Mouse (Mus musculus): ENCODE results near the gene Bag5. TPM values are rescaled to one million over a fixed set of nuclear protein-coding genes. Genes with fewer than 3 reads are reported as not detected.

The Bag5 gene
- polyA plus RNA-seq, 1 experiment from 2014 or later: 67.9 TPM

GRCm38 (mm10) chr12:111694271-111694781 lies 18.7 kb downstream of the Bag5 start:
- Histone ChIP-seq H3K9ac (peak overlapping the region; percentile 60), H3K9me3 (no peaks in the 10 kb centered on the region), H3K27ac (peak overlapping the region; percentile 93), H3K4me2 (peak overlapping the region; percentile 31), H3K36me3 (no peaks in the 10 kb centered on the region), H3K4me1 (replicated peaks) (peaks cover 71% of the 10 kb centered on the region), H3K4me3 (no peak overlapping the region), H3K27me3 (no peaks in the 10 kb centered on the region)
- peak; percentile 38 for ATAC-seq (ENCODE audit: low FRiP score)
- 3% methylated on average over 12 of the region's 12 CpGs for WGBS

- peaks cover 69% of the 10 kb centered on the region for H3K4me1 ChIP-seq (replicated peaks)
- 5% methylated on average over 18 of the region's 18 CpGs for WGBS
- peak overlapping the region; percentile 60 for H3K9ac ChIP-seq
- H3K4me3 ChIP-seq: no peak overlapping the region
- no peaks in the 10 kb centered on the region for H3K27me3 ChIP-seq
- ATAC-seq (ENCODE audit: low FRiP score): peak; percentile 84
- H3K36me3 ChIP-seq: no peaks in the 10 kb centered on the region
- H3K27ac ChIP-seq: peak overlapping the region; percentile 93
- no peaks in the 10 kb centered on the region for H3K9me3 ChIP-seq
- peak overlapping the region; percentile 31 for H3K4me2 ChIP-seq
Measured at GRCm38 (mm10) chr12:111693341-111694270, 19.5 kb downstream of the Bag5 start.

DNA sequence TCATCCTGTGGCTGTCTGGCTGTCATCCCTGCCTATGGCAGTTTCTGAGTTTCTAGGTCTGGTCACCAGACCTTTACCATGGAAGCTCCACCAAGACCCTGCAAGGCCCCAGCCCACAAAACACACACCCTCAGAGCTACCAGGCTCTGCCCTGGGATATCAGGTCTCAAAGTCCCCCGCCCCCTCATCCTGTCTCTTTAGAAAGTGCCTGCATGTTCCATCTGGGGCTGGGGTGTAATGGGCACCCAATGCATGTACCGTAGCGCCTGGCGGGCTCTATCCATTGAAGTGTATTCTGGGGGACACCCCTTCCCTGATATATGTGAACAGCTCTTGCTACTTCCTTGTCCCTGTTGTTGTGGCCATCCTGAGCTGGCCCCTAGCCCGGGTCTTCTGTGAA lies 20.2 kb downstream of the Bag5 start:
- no peaks in the 10 kb centered on the region for H3K36me3 ChIP-seq
- H3K4me1 ChIP-seq (replicated peaks): peaks cover 73% of the 10 kb centered on the region
- no peak for ATAC-seq (ENCODE audit: low FRiP score)
- H3K9me3 ChIP-seq: no peaks in the 10 kb centered on the region
- H3K9ac ChIP-seq: peak overlapping the region; percentile 60; the same call in 1 of the 2 replicates
- H3K4me2 ChIP-seq: no peak overlapping the region
- no peaks in the 10 kb centered on the region for H3K27me3 ChIP-seq
- 64% methylated on average over 5 of the region's 5 CpGs for WGBS
- no peak overlapping the region for H3K4me3 ChIP-seq
- peak overlapping the region; percentile 93 for H3K27ac ChIP-seq

GRCm38 (mm10) chr12:111691346-111691872 lies 21.6 kb downstream of the Bag5 start:
- Histone ChIP-seq H3K27me3 (no peaks in the 10 kb centered on the region), H3K27ac (peak overlapping the region; percentile 93), H3K9me3 (no peaks in the 10 kb centered on the region), H3K4me2 (no peak overlapping the region), H3K36me3 (no peaks in the 10 kb centered on the region), H3K4me1 (replicated peaks) (peaks cover 87% of the 10 kb centered on the region), H3K9ac (0 out of 2 replicates have a peak overlapping the region, but pooled peaks have one; percentile 24), H3K4me3 (no peak overlapping the region)
- 0% methylated on average over 4 of the region's 5 CpGs for WGBS
- 0 out of 2 replicates have a peak, but pooled peaks have one; percentile 18 for ATAC-seq (ENCODE audit: low FRiP score)

DNA sequence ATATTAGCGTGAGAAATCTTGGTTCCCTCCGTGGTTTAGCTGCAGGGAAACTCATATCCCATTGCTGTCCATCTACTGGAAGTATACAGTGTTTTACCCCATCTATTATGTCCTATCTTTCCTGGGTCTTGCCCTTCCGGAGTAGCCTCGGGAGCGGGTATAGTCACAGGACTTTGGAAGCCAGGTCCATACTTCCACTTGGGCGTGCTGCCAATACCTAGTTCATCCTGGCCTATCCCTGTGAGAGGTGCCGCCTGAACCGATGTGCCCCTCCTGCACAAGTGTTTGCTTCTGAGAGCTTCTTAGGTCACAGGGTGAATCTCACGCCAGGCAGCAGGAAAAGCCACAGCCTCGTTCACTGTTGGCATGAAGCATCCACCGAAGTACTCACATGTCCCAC lies 23.6 kb downstream of the Bag5 start:
- Histone ChIP-seq H3K36me3 (no peaks in the 10 kb centered on the region), H3K4me2 (no peak overlapping the region), H3K9me3 (no peaks in the 10 kb centered on the region), H3K27me3 (no peaks in the 10 kb centered on the region), H3K4me3 (no peak overlapping the region), H3K4me1 (replicated peaks) (peaks cover 68% of the 10 kb centered on the region), H3K27ac (no peak overlapping the region), H3K9ac (no peak overlapping the region)
- no peak for ATAC-seq (ENCODE audit: low FRiP score)
- WGBS: 82% methylated on average over 11 of the region's 11 CpGs

GRCm38 (mm10) chr12:111688069-111688428 lies 25.0 kb downstream of the Bag5 start:
- Histone ChIP-seq H3K27ac (peak overlapping the region; percentile 86), H3K9ac (peak overlapping the region; percentile 43), H3K4me1 (replicated peaks) (peaks cover 55% of the 10 kb centered on the region), H3K4me3 (no peak overlapping the region), H3K36me3 (peaks cover 9% of the 10 kb centered on the region; the same call in 1 of the 2 replicates), H3K4me2 (0 out of 2 replicates have a peak overlapping the region, but pooled peaks have one; percentile 1), H3K9me3 (no peaks in the 10 kb centered on the region), H3K27me3 (no peaks in the 10 kb centered on the region)
- no peak for ATAC-seq (ENCODE audit: low FRiP score)
- WGBS: 31% methylated on average over 2 of the region's 2 CpGs

DNA sequence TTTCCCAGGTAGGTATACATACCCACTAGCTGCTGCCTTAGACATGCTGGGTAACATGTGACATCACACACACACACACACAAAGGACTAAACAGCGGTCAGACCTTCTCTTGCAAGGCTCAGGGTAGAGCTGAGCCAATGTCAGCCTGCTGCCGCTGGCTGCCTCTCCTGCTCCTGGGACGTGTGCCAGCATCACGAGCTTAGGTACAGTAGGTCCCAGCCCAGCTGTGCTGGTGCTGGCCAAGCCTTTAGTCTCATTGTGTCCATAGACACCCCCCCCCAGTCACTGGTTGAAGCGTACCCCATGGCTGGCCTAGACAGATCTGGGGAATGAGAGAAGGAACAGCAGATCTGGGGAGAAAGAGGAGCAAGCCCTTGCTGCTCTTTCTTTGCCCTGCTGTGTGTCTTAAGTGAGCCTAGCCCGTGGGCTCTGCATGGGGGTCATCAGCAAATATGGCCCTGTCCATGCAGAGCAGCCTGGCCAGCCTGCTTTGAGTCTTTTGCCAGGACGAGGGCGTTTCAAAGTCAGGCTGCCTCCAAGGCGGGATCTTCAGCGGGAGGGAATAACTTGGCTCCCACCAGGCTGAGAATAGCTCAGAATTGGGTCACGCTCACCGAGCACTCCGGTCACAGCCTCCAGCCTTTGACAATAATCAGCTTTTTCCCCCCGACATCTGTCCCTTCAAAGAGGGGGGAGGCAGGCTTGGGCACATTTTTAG lies 25.5 kb downstream of the Bag5 start:
- Histone ChIP-seq H3K36me3 (peaks cover 11% of the 10 kb centered on the region), H3K4me3 (no peak overlapping the region), H3K27me3 (no peaks in the 10 kb centered on the region), H3K4me2 (0 out of 2 replicates have a peak overlapping the region, but pooled peaks have one; percentile 1), H3K9ac (peak overlapping the region; percentile 43), H3K4me1 (replicated peaks) (peaks cover 49% of the 10 kb centered on the region), H3K27ac (peak overlapping the region; percentile 86), H3K9me3 (no peaks in the 10 kb centered on the region)
- peak; percentile 52 for ATAC-seq (ENCODE audit: low FRiP score)
- WGBS: 12% methylated on average over 14 of the region's 14 CpGs

- 78% methylated on average over 4 of the region's 4 CpGs for WGBS
- ATAC-seq (ENCODE audit: low FRiP score): no peak
- peaks cover 21% of the 10 kb centered on the region for H3K36me3 ChIP-seq
- peaks cover 38% of the 10 kb centered on the region for H3K4me1 ChIP-seq (replicated peaks)
- H3K4me3 ChIP-seq: no peak overlapping the region
- no peak overlapping the region; the same call in 1 of the 2 replicates for H3K9ac ChIP-seq
- H3K9me3 ChIP-seq: no peaks in the 10 kb centered on the region
- H3K27me3 ChIP-seq: no peaks in the 10 kb centered on the region
- H3K4me2 ChIP-seq: no peak overlapping the region
- H3K27ac ChIP-seq: peak overlapping the region; percentile 86
Measured at GRCm38 (mm10) chr12:111686390-111686789, 26.7 kb downstream of the Bag5 start.

DNA sequence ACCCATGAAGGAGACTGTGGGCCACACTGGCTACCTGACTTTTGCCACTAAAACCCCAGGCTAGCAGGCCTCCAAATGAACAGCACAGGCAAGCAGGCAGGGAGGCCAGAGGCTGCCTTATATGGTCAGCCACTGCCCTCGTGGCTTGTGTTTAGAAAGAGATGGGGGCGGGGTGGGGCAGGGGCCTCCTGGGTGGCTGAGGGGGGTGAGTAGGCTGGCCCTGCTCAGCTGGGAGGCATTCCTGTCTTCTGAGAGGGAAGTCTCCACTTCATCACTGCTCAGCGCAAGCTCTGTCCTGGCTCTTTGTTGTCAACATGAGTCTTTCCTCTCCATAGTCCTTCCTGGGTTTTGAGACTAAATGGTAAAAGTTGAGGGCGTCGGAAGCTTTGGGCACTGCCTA lies 30.3 kb downstream of the Bag5 start:
- no peak for ATAC-seq (ENCODE audit: low FRiP score)
- H3K27me3 ChIP-seq: no peaks in the 10 kb centered on the region
- no peak overlapping the region for H3K27ac ChIP-seq
- H3K36me3 ChIP-seq: peaks cover 36% of the 10 kb centered on the region
- no peak overlapping the region for H3K4me3 ChIP-seq
- no peaks in the 10 kb centered on the region for H3K9me3 ChIP-seq
- peak overlapping the region; percentile 15; the same call in 1 of the 2 replicates for H3K9ac ChIP-seq
- 61% methylated on average over 5 of the region's 5 CpGs for WGBS
- no peak overlapping the region for H3K4me2 ChIP-seq
- H3K4me1 ChIP-seq (replicated peaks): peaks cover 28% of the 10 kb centered on the region

DNA sequence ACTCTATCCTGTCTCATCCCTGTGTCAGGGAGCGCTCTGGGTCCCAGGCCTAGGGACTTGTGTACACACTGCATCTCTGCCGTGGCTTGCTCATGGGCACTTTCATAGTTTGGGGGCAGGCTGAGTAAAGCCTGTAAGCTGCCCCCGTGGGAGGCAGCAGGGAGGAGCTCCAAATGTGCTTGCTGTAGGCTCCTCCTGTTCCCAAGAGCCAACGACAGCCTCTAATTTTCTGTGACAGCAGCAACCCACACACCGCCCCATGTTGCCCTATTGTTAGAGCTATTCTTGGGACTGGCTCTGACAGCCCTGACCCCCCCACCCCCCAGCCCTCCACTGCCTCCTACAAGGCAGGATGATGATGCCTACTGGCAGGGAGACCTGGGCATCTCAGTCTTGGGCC lies 31.1 kb downstream of the Bag5 start:
- Histone ChIP-seq H3K4me1 (replicated peaks) (peaks cover 27% of the 10 kb centered on the region), H3K36me3 (peaks cover 36% of the 10 kb centered on the region), H3K9ac (0 out of 2 replicates have a peak overlapping the region, but pooled peaks have one; percentile 19), H3K4me3 (no peak overlapping the region), H3K27me3 (no peaks in the 10 kb centered on the region), H3K27ac (no peak overlapping the region), H3K9me3 (no peaks in the 10 kb centered on the region), H3K4me2 (no peak overlapping the region)
- no peak for ATAC-seq (ENCODE audit: low FRiP score)
- 84% methylated on average over 5 of the region's 5 CpGs for WGBS

GRCm38 (mm10) chr12:111681305-111681704 lies 31.8 kb downstream of the Bag5 start:
- Histone ChIP-seq H3K9me3 (no peaks in the 10 kb centered on the region), H3K9ac (no peak overlapping the region), H3K27me3 (no peaks in the 10 kb centered on the region), H3K36me3 (peaks cover 36% of the 10 kb centered on the region), H3K4me3 (no peak overlapping the region), H3K4me1 (replicated peaks) (peaks cover 25% of the 10 kb centered on the region), H3K4me2 (no peak overlapping the region), H3K27ac (no peak overlapping the region)
- no peak for ATAC-seq (ENCODE audit: low FRiP score)
- WGBS: 92% methylated on average over 8 of the region's 8 CpGs

DNA sequence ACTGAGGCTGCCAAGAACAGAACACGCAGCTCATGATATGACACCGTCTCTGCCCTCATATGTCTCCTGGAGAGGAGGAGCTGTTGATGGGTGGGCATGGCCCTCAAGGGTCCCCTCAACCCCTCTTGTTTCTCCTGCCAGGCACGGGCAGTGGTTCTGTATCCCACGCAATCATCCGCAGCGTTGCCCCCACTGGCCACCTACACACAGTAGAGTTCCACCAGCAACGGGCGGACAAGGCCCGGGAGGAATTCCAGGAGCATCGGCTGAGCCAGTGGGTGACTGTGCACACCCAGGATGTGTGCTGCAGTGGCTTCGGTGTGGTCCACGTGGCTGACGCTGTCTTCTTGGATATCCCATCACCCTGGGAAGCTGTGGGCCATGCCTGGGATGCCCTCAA lies 32.4 kb downstream of the Bag5 start:
- Histone ChIP-seq H3K9me3 (no peaks in the 10 kb centered on the region), H3K9ac (no peak overlapping the region), H3K27ac (no peak overlapping the region), H3K4me1 (replicated peaks) (peaks cover 25% of the 10 kb centered on the region), H3K36me3 (peaks cover 36% of the 10 kb centered on the region), H3K4me2 (no peak overlapping the region), H3K4me3 (no peak overlapping the region), H3K27me3 (no peaks in the 10 kb centered on the region)
- 94% methylated on average over 13 of the region's 13 CpGs for WGBS
- no peak for ATAC-seq (ENCODE audit: low FRiP score)
